In genomic region chr2:149997657-149998056, GRCm38 (mm10) we compare ENCODE assay signal across 16 mouse cellular contexts.
DNase-seq lines count a peak whose midpoint lies in the region; ATAC-seq lines count a peak whose summit lies in the region.
"Had no signal": no experiment of that assay in that cellular context is flagged by ENCODE, and none has a peak within 500 bp of the region (broad histone marks: within the 10 kb centered on the region; RNA-seq: fewer than 3 reads in every experiment).

No protein-coding gene starts in this region.

- H3K27ac ChIP-seq in hindbrain, embryonic 11.5 days (ENCODE audit: low read depth, low read length), result no peak overlapping the region
- H3K27ac ChIP-seq in hindbrain, embryonic 13.5 days, result no peak overlapping the region
- H3K27ac ChIP-seq in midbrain, embryonic 12.5 days (replicated peaks), result 0 out of 2 replicates have a peak overlapping the region, but pooled peaks have one; percentile 22
- no peak overlapping the region for H3K27ac ChIP-seq in midbrain, embryonic 13.5 days
- no peak overlapping the region for H3K27ac ChIP-seq in intestine, embryonic 16.5 days (ENCODE audit: low read length)
- H3K27ac ChIP-seq in stomach, embryonic 15.5 days, result peak overlapping the region; percentile 1; the same call in 1 of the 2 replicates
- H3K27ac ChIP-seq: embryonic facial prominence, embryonic 15.5 days; kidney, postnatal 0 days; liver, embryonic 13.5 days; macrophage had no signal

- no peak overlapping the region for H3K9ac ChIP-seq in hindbrain, embryonic 11.5 days (ENCODE audit: low read depth, low read length)
- H3K9ac ChIP-seq in hindbrain, embryonic 13.5 days, result no peak overlapping the region
- H3K9ac ChIP-seq in midbrain, embryonic 12.5 days (replicated peaks), result no peak overlapping the region
- H3K9ac ChIP-seq in midbrain, embryonic 13.5 days (replicated peaks), result no peak overlapping the region
- H3K9ac ChIP-seq in intestine, embryonic 16.5 days (ENCODE audit: low read depth, low read length), result no peak overlapping the region
- H3K9ac ChIP-seq in stomach, embryonic 15.5 days, result no peak overlapping the region
- H3K9ac ChIP-seq: embryonic facial prominence, embryonic 15.5 days; liver, embryonic 13.5 days had no signal

- no peaks in the 10 kb centered on the region for H3K4me1 ChIP-seq in hindbrain, embryonic 11.5 days (replicated peaks; ENCODE audit: control insufficient read depth, insufficient read depth, low read length)
- peaks cover 21% of the 10 kb centered on the region for H3K4me1 ChIP-seq in hindbrain, embryonic 13.5 days (replicated peaks)
- no peaks in the 10 kb centered on the region for H3K4me1 ChIP-seq in midbrain, embryonic 12.5 days
- peaks cover 8% of the 10 kb centered on the region; the same call in 1 of the 2 replicates for H3K4me1 ChIP-seq in midbrain, embryonic 13.5 days (replicated peaks)
- no peaks in the 10 kb centered on the region for H3K4me1 ChIP-seq in intestine, embryonic 16.5 days (ENCODE audit: control insufficient read depth, insufficient read depth, low read length)
- H3K4me1 ChIP-seq in stomach, embryonic 15.5 days, result 0 out of 2 replicates have a peak, but pooled peaks cover 3% of the 10 kb centered on the region
- H3K4me1 ChIP-seq: liver, embryonic 13.5 days had no signal

- no peak overlapping the region for H3K4me3 ChIP-seq in hindbrain, embryonic 11.5 days (ENCODE audit: low read depth, low read length)
- no peak overlapping the region for H3K4me3 ChIP-seq in hindbrain, embryonic 13.5 days
- no peak overlapping the region for H3K4me3 ChIP-seq in midbrain, embryonic 12.5 days
- no peak overlapping the region for H3K4me3 ChIP-seq in midbrain, embryonic 13.5 days (replicated peaks)
- no peak overlapping the region for H3K4me3 ChIP-seq in intestine, embryonic 16.5 days (ENCODE audit: low read length)
- no peak overlapping the region for H3K4me3 ChIP-seq in stomach, embryonic 15.5 days (replicated peaks)
- H3K4me3 ChIP-seq: embryonic facial prominence, embryonic 15.5 days; liver, embryonic 13.5 days had no signal

- H3K36me3 ChIP-seq in hindbrain, embryonic 11.5 days (ENCODE audit: control insufficient read depth, insufficient read depth, low read length), result no peaks in the 10 kb centered on the region
- no peaks in the 10 kb centered on the region for H3K36me3 ChIP-seq in hindbrain, embryonic 13.5 days
- H3K36me3 ChIP-seq in midbrain, embryonic 12.5 days, result no peaks in the 10 kb centered on the region
- H3K36me3 ChIP-seq in midbrain, embryonic 13.5 days, result no peaks in the 10 kb centered on the region
- H3K36me3 ChIP-seq in intestine, embryonic 16.5 days (ENCODE audit: control insufficient read depth, insufficient read depth, low read length), result no peaks in the 10 kb centered on the region
- H3K36me3 ChIP-seq in stomach, embryonic 15.5 days, result no peaks in the 10 kb centered on the region
- H3K36me3 ChIP-seq: embryonic facial prominence, embryonic 15.5 days; liver, embryonic 13.5 days had no signal

- no peak overlapping the region for H3K4me2 ChIP-seq in hindbrain, embryonic 11.5 days (replicated peaks; ENCODE audit: low read depth, low read length)
- H3K4me2 ChIP-seq in hindbrain, embryonic 13.5 days, result no peak overlapping the region
- no peak overlapping the region for H3K4me2 ChIP-seq in midbrain, embryonic 12.5 days (replicated peaks)
- no peak overlapping the region for H3K4me2 ChIP-seq in midbrain, embryonic 13.5 days (replicated peaks)
- no peak overlapping the region for H3K4me2 ChIP-seq in intestine, embryonic 16.5 days (ENCODE audit: low read depth, low read length)
- H3K4me2 ChIP-seq in stomach, embryonic 15.5 days, result no peak overlapping the region
- H3K4me2 ChIP-seq: embryonic facial prominence, embryonic 15.5 days; liver, embryonic 13.5 days had no signal

- WGBS in hindbrain, embryonic 11.5 days, result 70% methylated on average over 2 of the region's 2 CpGs
- WGBS in hindbrain, embryonic 13.5 days, result 80% methylated on average over 2 of the region's 2 CpGs
- WGBS in midbrain, embryonic 12.5 days, result 100% methylated on average over 1 of the region's 2 CpGs
- WGBS in midbrain, embryonic 13.5 days, result 71% methylated on average over 2 of the region's 2 CpGs
- 65% methylated on average over 2 of the region's 2 CpGs for WGBS in intestine, embryonic 16.5 days
- WGBS in stomach, embryonic 15.5 days, result 64% methylated on average over 1 of the region's 2 CpGs

- H3K27me3 ChIP-seq in hindbrain, embryonic 11.5 days (ENCODE audit: control insufficient read depth, insufficient read depth, low read length), result no peaks in the 10 kb centered on the region
- no peaks in the 10 kb centered on the region for H3K27me3 ChIP-seq in hindbrain, embryonic 13.5 days
- H3K27me3 ChIP-seq in midbrain, embryonic 12.5 days, result no peaks in the 10 kb centered on the region
- no peaks in the 10 kb centered on the region for H3K27me3 ChIP-seq in midbrain, embryonic 13.5 days
- no peaks in the 10 kb centered on the region for H3K27me3 ChIP-seq in intestine, embryonic 16.5 days (replicated peaks; ENCODE audit: control insufficient read depth, insufficient read depth, low read length)
- no peaks in the 10 kb centered on the region for H3K27me3 ChIP-seq in stomach, embryonic 15.5 days (replicated peaks)
- H3K27me3 ChIP-seq: embryonic facial prominence, embryonic 15.5 days; liver, embryonic 13.5 days had no signal

- no peaks in the 10 kb centered on the region for H3K9me3 ChIP-seq in hindbrain, embryonic 11.5 days (ENCODE audit: control insufficient read depth, low read length)
- no peaks in the 10 kb centered on the region for H3K9me3 ChIP-seq in hindbrain, embryonic 13.5 days
- H3K9me3 ChIP-seq in midbrain, embryonic 12.5 days, result no peaks in the 10 kb centered on the region
- no peaks in the 10 kb centered on the region for H3K9me3 ChIP-seq in midbrain, embryonic 13.5 days
- H3K9me3 ChIP-seq in intestine, embryonic 16.5 days (ENCODE audit: control insufficient read depth, low read length), result no peaks in the 10 kb centered on the region
- H3K9me3 ChIP-seq in stomach, embryonic 15.5 days, result no peaks in the 10 kb centered on the region
- H3K9me3 ChIP-seq: embryonic facial prominence, embryonic 15.5 days; liver, embryonic 13.5 days had no signal

- no peak for DNase-seq in hindbrain, embryonic 11.5 days (ENCODE audit: low spot score)
- DNase-seq in left cerebral cortex, adult 9 months (ENCODE audit: low spot score in 2 of 2), result no peak
- DNase-seq: cerebellum, adult 11 months; cerebellum, postnatal 36 days; gastrocnemius, postnatal 25 days; heart, postnatal 10 days; liver, embryonic 13.5 days had no signal

- ATAC-seq in hindbrain, embryonic 11.5 days (ENCODE audit: low FRiP score), result peak; percentile 55; the same call in 1 of the 2 replicates
- no peak for ATAC-seq in hindbrain, embryonic 13.5 days (ENCODE audit: low FRiP score)
- no peak; the same call in 1 of the 2 replicates for ATAC-seq in midbrain, embryonic 12.5 days (ENCODE audit: low FRiP score, low read depth)
- ATAC-seq in midbrain, embryonic 13.5 days, result no peak
- peak; percentile 56; the same call in 1 of the 2 replicates for ATAC-seq in intestine, embryonic 16.5 days
- no peak for ATAC-seq in stomach, embryonic 15.5 days (ENCODE audit: insufficient read depth, low FRiP score, low read depth)
- ATAC-seq: hindbrain, embryonic 16.5 days had no signal

Comparison
In these comparisons a context has a peak if more than half of its experiments do, and no peak if none do; other contexts are left out.
1. ATAC-seq: peak in hindbrain, embryonic 11.5 days (single experiment) and intestine, embryonic 16.5 days (single experiment); none in hindbrain, embryonic 13.5 days (single experiment), midbrain, embryonic 12.5 days (single experiment), midbrain, embryonic 13.5 days (single experiment) and stomach, embryonic 15.5 days (single experiment).
2. H3K27ac ChIP-seq: peak in midbrain, embryonic 12.5 days (single experiment) and stomach, embryonic 15.5 days (single experiment); none in hindbrain, embryonic 11.5 days (single experiment), hindbrain, embryonic 13.5 days (single experiment), midbrain, embryonic 13.5 days (single experiment) and intestine, embryonic 16.5 days (single experiment).